Mouse (Mus musculus) E14TG2a.4 (cell line): ENCODE data around the gene Tchh.

Experiments
- CTCF ChIP-seq: conservative IDR thresholded peaks from 2 replicates; pipeline ENCODE4 v1.5.1; 2014; ENCODE audit warnings: low read length
- NANOG ChIP-seq: IDR thresholded peaks from 2 replicates; pipeline ENCODE4 v1.6.1; 2014; ENCODE audit warnings: borderline replicate concordance, low read length, mixed read lengths

DNA sequence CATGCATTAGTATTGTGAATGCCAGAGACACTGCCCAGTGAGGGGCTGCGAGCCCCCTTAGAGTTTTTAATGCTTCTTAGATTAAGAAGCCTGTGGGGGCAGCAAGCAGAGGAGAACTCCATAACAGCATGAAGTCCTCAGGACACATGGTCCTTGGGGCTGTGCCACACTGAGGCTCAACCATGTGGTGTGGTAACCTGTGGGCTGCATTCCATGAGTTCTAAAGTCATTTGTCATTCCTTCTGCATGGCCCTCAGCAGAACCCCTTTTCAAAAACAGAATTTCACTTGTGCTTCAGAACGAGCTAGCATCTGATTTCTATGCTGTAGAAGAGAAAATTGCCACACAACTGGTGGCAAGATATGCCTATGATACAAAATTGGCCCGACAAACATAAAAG, 50.0 kb downstream of the Tchh start:
- TF ChIP-seq CTCF (no peak), NANOG (no peak)
